Mouse (Mus musculus) retina, postnatal 7 days (tissue): ENCODE results near the gene Zscan20.
A peak's percentile ranks its signal among the peaks of the same experiment; 100 is the strongest.

Experiments used
- DNase-seq: peaks from one replicate; pipeline ENCODE4 v3.0.0-alpha.2; 2012; ENCODE audit warnings: low read depth, low spot score

Gene Zscan20

DNA sequence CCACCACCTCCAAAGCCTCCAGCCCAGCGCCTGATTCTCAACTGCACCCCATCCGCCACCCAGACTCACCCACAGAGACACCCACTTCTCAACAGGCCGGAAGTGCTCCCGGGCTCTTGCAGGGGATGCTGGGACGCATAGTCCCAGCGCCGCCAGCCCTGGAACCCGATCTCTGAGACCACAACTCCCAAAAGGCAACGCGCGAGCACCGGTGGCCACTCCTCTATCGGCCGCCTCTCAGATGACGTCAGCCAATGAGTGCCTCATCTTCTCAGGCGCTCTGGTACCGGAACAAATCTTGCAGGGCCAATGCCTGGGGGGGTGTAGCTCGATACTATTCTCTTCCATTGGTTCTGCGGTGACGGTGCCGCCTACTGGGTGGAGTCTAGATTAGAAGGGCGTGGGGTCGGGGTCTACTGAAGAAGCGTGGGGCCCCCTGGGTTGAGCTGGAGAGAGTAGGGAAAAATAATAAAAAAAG, at the start of gene Zscan20:
Gene Zscan20, minus strand, starts transcription at position 174 of the 478 bp plus-strand sequence.
- peak; percentile 91 for DNase-seq

DNA sequence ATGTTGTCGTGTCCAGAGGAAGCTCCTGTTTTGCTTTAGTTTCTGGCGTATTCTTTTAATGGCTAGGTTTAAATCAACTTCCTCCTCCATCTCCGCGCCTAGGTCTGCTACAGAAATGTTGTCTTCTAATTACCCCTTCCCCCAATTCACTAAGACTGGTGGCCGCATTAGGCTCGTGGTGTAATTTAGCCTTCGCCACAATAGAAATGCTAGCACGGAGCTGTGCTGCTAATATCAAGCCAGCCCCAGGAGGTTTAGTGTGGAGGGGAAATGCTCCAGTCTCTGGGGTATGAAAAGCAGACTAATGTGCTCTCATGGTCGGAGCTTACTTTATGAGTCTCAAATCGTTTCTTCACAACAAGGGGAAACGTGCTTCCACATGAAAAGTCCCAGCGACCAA, 45.5 kb upstream of the Zscan20 start:
- no peak for DNase-seq

GRCm38 (mm10) chr4:128654505-128655381, 44.8 kb upstream of the Zscan20 start, which contains the start of gene Phc2:
Phc2 (plus strand) TSS chr4:128654702.
- peak; percentile 92 for DNase-seq

DNA sequence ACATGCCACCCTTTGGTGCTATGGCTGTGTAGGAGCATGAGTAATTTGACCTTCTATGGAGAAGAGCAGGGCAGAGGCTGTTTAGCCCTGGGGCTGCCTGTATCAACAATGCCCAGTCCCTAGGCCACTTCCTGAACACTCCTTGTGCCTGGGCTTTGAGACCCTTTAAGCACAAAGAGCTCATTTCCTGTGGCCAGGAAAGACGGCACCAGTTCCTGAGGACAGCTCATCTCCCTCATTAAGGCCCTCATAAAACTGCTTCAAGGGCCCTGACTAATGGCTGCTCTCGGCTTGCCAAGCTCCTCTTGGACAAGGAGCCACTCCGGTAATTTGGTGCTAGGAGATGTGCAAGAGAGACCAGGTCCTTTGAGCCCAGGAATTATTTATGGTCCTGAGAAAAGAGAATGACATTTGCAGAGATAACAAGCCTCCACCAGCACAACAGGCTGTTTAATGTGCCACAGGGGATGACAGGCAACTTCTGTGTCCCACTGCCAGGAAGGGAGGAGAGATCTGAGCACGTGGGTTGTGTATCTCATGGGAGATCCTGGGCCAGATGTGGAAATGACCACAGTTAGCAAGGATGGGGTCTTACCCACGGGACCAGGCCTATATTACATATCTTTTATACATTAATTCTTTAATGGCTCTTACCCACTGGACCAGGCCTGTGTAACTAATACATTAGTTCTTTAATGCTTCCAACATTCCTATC, 42.8 kb upstream of the Zscan20 start:
- DNase-seq, result no peak

DNA sequence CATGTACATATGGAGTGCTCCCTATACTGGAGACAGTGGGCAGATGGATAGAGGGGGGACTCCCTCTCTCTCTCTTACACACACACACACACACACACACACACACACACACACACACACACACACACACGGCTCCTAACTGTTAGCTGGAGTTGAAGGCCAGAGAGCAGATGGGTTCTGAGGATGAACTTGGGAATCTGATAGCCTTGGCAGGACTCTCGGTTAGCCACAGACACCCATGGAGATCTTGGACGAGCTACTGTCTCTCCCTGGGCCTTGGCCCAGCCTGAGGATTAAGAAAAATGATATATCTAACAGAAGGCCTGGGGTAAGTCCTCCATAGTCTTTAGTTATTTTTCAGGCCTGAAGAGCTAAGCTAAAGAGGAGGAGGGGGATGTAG, 41.6 kb upstream of the Zscan20 start:
- DNase-seq, result no peak

- no peak for DNase-seq
Observed at GRCm38 (mm10) chr4:128648567-128649255, 38.8 kb upstream of the Zscan20 start.

GRCm38 (mm10) chr4:128646762-128647161, 36.9 kb upstream of the Zscan20 start:
- DNase-seq, result no peak

- no peak for DNase-seq
Observed at GRCm38 (mm10) chr4:128645896-128646295, 36.0 kb upstream of the Zscan20 start.

DNA sequence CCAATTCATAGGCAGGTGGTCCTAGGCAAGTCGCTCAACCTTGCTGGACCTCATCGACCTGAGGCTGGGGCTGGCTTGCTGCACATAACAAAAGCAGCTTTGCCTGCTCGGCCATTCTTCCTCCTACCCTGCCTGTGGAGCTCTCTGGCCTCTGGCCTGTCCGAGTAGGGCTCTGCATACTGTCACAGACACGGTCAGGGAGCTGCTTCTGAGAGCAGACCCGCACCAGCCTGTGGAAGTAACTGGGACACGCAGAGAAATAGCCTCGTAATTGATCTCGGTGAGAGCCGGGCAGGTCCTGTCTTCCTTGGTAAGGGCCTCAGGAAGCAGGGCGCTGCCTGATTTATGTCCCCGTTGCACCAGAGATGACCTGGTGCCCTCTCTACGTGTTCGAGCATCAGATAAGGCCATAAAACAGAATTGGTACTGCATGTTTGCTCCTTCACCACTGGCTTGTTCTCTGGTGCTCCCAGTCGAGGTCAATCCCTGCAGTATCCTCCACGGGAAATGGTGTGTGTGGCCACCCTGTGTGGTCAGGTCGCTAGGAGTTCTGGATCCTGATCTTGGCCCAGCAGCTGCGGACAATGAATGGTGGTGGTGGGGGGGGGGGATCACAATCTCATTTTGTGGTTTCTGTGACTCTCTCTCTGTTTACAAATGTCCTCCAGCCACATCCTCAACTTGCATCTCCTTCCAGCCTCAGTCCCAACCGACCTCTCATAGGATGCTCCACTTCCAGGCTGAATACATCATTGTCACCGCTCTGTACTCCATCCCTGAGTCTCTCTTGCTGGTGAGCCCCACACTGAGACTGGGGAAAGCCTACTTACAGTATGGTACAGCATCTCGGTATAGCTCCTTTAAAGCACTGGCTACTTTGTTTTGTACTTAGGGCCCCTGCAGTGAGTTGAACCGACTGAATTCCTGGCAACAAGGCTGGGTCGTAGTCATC, 32.1 kb upstream of the Zscan20 start:
- DNase-seq, result no peak

- DNase-seq, result no peak
Observed at GRCm38 (mm10) chr4:128638265-128638923, 28.5 kb upstream of the Zscan20 start.

- DNase-seq, result no peak
Observed at GRCm38 (mm10) chr4:128637250-128637649, 27.4 kb upstream of the Zscan20 start.

- no peak for DNase-seq
Observed at GRCm38 (mm10) chr4:128635894-128636585, 26.1 kb upstream of the Zscan20 start.

DNA sequence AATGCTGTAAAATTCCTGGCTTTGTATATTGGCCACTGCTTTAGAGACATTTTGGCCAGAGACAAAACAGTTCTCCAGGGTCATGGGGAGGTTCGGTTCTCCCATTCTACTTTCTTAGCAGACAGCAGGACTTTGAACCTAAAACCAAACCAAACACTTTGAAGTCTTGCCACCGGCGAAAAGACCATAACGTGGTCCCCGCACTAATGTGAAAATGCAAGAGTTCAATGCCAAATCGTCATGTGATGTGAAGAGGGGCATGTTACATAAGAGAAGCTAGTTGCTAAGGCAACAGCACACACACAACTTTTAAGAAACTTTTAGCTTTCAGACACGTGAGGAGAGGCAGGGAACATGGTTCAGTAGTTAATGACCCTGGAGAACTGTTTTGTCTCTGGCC, 25.6 kb upstream of the Zscan20 start:
- no peak for DNase-seq

GRCm38 (mm10) chr4:128621109-128621508, 11.2 kb upstream of the Zscan20 start:
- DNase-seq, result no peak

DNA sequence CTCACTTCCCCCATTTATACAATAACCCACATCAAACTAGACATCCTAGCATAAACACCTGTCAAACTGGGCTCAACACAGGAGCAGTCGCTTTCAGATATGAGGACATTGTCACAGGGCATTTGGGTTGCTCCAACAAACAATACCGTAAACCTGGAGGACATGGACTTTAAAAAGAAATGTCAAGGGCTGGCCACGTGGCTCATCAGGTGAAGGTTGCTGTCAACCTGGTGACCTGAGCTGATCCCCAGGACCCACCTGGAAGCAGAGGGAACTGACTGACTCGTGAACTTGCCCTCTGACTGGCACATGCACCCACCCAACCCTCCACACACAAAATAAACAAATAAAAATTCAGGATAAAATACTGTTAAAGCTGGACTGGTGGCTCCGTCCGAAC, 10.7 kb upstream of the Zscan20 start:
- DNase-seq, result no peak

DNA sequence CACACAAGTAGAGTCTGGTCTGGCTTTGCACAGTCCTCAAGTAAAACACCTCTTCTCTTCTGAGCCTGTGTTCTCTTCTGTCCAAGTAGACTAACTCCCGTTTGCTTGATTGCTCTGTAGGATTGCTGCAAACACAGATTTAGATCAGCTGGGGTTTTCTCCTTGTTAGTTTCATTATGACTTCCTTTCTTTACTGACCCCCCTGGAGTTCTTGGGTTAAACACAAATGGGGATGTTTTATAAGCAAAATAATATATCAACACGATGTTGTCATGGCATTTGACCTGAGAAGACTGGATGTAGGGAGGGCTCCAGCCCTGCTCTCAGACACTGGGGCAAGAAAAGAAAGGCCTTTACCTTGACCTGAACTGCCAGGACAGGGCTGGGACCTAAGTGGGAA, 9.1 kb upstream of the Zscan20 start:
- DNase-seq, result no peak

DNA sequence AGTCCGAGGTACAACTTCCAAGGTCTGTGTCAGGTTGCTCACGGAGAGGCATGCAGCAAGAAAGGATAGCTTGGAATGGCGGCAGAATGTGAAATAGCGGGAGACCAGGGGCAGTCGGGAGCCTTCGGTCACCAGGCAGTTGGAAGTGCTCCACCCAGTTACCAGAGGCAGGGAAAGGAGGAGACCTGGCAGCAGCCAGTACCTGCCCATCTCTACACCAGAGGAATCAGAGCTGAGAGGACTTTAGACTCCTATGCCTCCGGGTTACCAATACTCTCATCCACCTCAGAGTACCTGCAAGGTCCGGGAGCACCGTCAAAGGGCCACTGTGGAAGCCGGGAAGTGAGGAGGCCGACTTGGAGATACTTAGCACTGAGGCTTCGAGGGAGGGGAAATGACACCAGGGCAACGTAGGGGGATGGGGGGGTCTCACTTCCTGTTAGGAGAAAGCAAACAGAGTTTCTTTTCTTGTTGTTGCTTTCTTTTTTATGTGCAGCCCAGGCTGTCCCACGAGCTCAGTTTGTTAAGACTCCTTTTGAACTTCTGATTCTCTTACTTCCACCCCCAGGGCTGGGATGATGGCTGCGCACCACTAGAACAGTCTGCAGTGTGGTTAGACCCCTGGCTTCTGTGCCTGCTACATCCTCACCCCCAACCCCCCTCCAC, 8.5 kb upstream of the Zscan20 start, which contains the start of gene Tlr12:
Gene Tlr12, minus strand, starts transcription at position 374 of the 666 bp plus-strand sequence.
- no peak for DNase-seq

DNA sequence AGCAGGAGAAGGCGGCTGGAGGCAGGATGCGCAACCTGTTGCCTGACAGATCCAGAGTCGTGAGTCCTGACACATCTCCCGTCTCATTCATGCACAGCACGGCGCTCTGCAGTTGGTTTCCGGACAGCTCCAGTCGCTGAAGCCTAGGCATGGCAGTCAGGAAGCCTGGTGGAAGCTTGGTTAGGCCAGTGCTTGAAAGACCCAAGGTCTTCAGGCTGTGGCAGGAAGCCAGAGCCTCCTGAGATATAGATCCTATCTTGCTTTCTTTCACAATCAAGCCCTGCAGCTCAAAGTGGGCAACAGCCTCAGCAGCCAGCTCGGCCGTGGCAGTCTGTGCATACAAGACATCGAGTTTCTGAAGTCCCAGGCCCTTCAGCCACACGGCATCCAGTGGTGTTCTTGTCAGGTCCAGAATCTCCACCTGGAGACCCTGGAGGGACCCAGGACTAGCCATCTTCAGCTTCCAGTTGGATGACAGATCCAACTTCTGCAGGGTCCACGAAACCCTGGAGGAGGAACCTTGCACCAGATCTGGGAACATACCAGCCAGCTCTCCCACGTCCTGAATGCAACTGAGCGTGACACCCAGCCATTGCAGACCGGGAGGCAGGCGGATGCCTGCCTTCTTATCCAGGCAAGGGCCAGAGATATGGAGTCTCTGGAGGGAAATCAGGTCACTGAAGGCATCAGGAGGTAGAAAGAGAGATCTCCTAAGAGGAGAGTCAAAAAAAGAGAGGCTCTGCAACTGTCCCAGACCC, 7.6 kb upstream of the Zscan20 start:
- no peak for DNase-seq
